Mouse (Mus musculus) hindbrain, postnatal 0 days (tissue): ENCODE measurements around the gene Cldn10. TPM values are rescaled to one million over a fixed set of nuclear protein-coding genes. Genes with fewer than 3 reads are reported as not detected.

Experiments used
- ATAC-seq: fragments of 200-750 bp; cut with Nextera tagmentation; 2 replicates; pipeline ENCODE4 v1.8.0; 2017; ENCODE audit warnings: mild to moderate bottlenecking, moderate TSS enrichment, moderate library complexity
- DNase-seq: peaks from one replicate; pipeline ENCODE4 v3.0.0-alpha.2; 2015; ENCODE audit warnings: low spot score
- H3K27ac ChIP-seq: fragments of 300-500 bp; sonication (generic); 2 replicates; pipeline ENCODE4 v1.5.1; 2014; ENCODE audit warnings: mild to moderate bottlenecking
- H3K27me3 ChIP-seq: fragments of 300-500 bp; sonication (generic); 2 replicates; pipeline ENCODE4 v1.6.1; 2014; ENCODE audit warnings: low read length, mixed read lengths; ENCODE audit not compliant: insufficient read depth
- H3K36me3 ChIP-seq: fragments of 300-500 bp; sonication (generic); 2 replicates; pipeline ENCODE4 v1.6.1; 2014; ENCODE audit warnings: low read length, mixed read lengths; ENCODE audit not compliant: insufficient read depth
- H3K4me1 ChIP-seq: fragments of 300-500 bp; sonication (generic); 2 replicates; pipeline ENCODE4 v1.6.1; 2014; ENCODE audit warnings: antibody characterized with exemption, low read length, mixed read lengths; ENCODE audit not compliant: insufficient read depth
- H3K4me2 ChIP-seq: fragments of 300-500 bp; sonication (generic); 2 replicates; pipeline ENCODE4 v1.6.1; 2014; ENCODE audit warnings: low read depth, mild to moderate bottlenecking, low read length, moderate library complexity, mixed read lengths
- H3K4me3 ChIP-seq: fragments of 300-500 bp; sonication (generic); 2 replicates; pipeline ENCODE4 v1.5.1; 2014; ENCODE audit warnings: low read length
- H3K9ac ChIP-seq: fragments of 300-500 bp; sonication (generic); replicated peaks from 2 replicates; pipeline ENCODE4 v1.6.1; 2014; ENCODE audit warnings: mild to moderate bottlenecking, low read length, moderate library complexity, mixed read lengths
- H3K9me3 ChIP-seq: fragments of 300-500 bp; sonication (generic); 2 replicates; pipeline ENCODE4 v1.6.1; 2016; ENCODE audit warnings: low read length, mixed read lengths
- CTCF ChIP-seq: IDR thresholded peaks from 2 replicates; pipeline ENCODE4 v1.5.1; 2016; ENCODE audit warnings: antibody characterized with exemption, control low read depth, low read depth
- WGBS: fragments of 180-500 bp; shearing (Covaris S2); extraction: QIAGEN DNeasy Blood & Tissue Kit; methylation state at CpG from one replicate; pipeline ENCODE4 v1.1.7; 2014; 5-methylcytosine and 5-hydroxymethylcytosine counted together
- polyA plus RNA-seq: library from polyadenylated mRNA; unstranded; fragments of >200 nt; fragmentation: Nextera tagmentation; extraction: Ambion mirVana; gene quantifications from 2 replicates; pipeline ENCODE4 v1.2.1, GENCODE M21; 2015
- total RNA-seq: library from RNA; depleted of rRNA; stranded (reverse); fragments of >200 nt; gene quantifications from 2 replicates; pipeline ENCODE4 v1.2.3, GENCODE M21; 2014

Cldn10 gene
- total and polyA plus RNA-seq, 2 experiments from 2014 or later = 10.0 to 27.4 TPM

GRCm38 (mm10) chr14:118868102-118868724, 80.5 kb downstream of the Cldn10 start:
- Histone ChIP-seq H3K4me1 (no peaks in the 10 kb centered on the region), H3K4me2 (0 out of 2 replicates have a peak overlapping the region, but pooled peaks have one; percentile 8), H3K27me3 (no peaks in the 10 kb centered on the region), H3K36me3 (no peaks in the 10 kb centered on the region), H3K9ac (no peak overlapping the region), H3K27ac (no peak overlapping the region), H3K9me3 (no peaks in the 10 kb centered on the region), H3K4me3 (no peak overlapping the region)
- peak; percentile 36 for DNase-seq
- peak; percentile 41; the same call in 1 of the 2 replicates for ATAC-seq
- 50% methylated on average over 13 of the region's 13 CpGs for WGBS
- no peak for TF ChIP-seq CTCF

GRCm38 (mm10) chr14:118869712-118870111, 82.0 kb downstream of the Cldn10 start:
- ATAC-seq (no peak), DNase-seq (no peak)
- Histone ChIP-seq H3K36me3 (peaks cover 6% of the 10 kb centered on the region; the same call in 1 of the 2 replicates), H3K9ac (no peak overlapping the region), H3K4me1 (no peaks in the 10 kb centered on the region), H3K27me3 (no peaks in the 10 kb centered on the region), H3K4me3 (no peak overlapping the region), H3K9me3 (no peaks in the 10 kb centered on the region), H3K27ac (no peak overlapping the region), H3K4me2 (no peak overlapping the region)
- no peak for TF ChIP-seq CTCF
- WGBS = 89% methylated on average over 6 of the region's 6 CpGs

- ATAC-seq = no peak
- no peak overlapping the region for H3K4me2 ChIP-seq
Observed at GRCm38 (mm10) chr14:118874126-118874525, 86.4 kb downstream of the Cldn10 start.

GRCm38 (mm10) chr14:118874786-118875415, 87.2 kb downstream of the Cldn10 start:
- Histone ChIP-seq H3K27me3 (no peaks in the 10 kb centered on the region), H3K9ac (no peak overlapping the region), H3K4me2 (no peak overlapping the region), H3K27ac (no peak overlapping the region), H3K4me3 (no peak overlapping the region), H3K9me3 (no peaks in the 10 kb centered on the region), H3K4me1 (no peaks in the 10 kb centered on the region), H3K36me3 (peaks cover 40% of the 10 kb centered on the region)
- DNase-seq = no peak
- TF ChIP-seq CTCF = no peak
- ATAC-seq = no peak
- WGBS = 83% methylated on average over 10 of the region's 10 CpGs

More at GRCm38 (mm10) chr14:118874126-118874525, 86.4 kb downstream of the Cldn10 start:
- Histone ChIP-seq H3K9ac (no peak overlapping the region), H3K4me3 (no peak overlapping the region), H3K27ac (no peak overlapping the region), H3K36me3 (peaks cover 35% of the 10 kb centered on the region), H3K9me3 (no peaks in the 10 kb centered on the region), H3K27me3 (no peaks in the 10 kb centered on the region), H3K4me1 (no peaks in the 10 kb centered on the region)
- TF ChIP-seq CTCF = no peak
- 92% methylated on average over 4 of the region's 4 CpGs for WGBS
- DNase-seq = no peak

- no peak overlapping the region for H3K9ac ChIP-seq
- DNase-seq (no peak), ATAC-seq (no peak)
- H3K4me1 ChIP-seq = no peaks in the 10 kb centered on the region
- no peak overlapping the region for H3K4me3 ChIP-seq
- H3K27ac ChIP-seq = no peak overlapping the region
- WGBS = 88% methylated on average over 11 of the region's 11 CpGs
- H3K4me2 ChIP-seq = no peak overlapping the region
- TF ChIP-seq CTCF = no peak
- H3K36me3 ChIP-seq = peaks cover 59% of the 10 kb centered on the region
- H3K9me3 ChIP-seq = no peaks in the 10 kb centered on the region
- no peaks in the 10 kb centered on the region for H3K27me3 ChIP-seq
Observed at GRCm38 (mm10) chr14:118878346-118878910, 90.7 kb downstream of the Cldn10 start.

GRCm38 (mm10) chr14:118880696-118881095, 93.0 kb downstream of the Cldn10 start:
- ATAC-seq (no peak), DNase-seq (no peak)
- no peak overlapping the region for H3K9ac ChIP-seq
- 77% methylated on average over 10 of the region's 10 CpGs for WGBS
- H3K4me3 ChIP-seq = no peak overlapping the region
- H3K4me1 ChIP-seq = no peaks in the 10 kb centered on the region
- peaks cover 56% of the 10 kb centered on the region for H3K36me3 ChIP-seq
- no peaks in the 10 kb centered on the region for H3K27me3 ChIP-seq
- no peak overlapping the region for H3K4me2 ChIP-seq
- no peak for TF ChIP-seq CTCF
- no peaks in the 10 kb centered on the region for H3K9me3 ChIP-seq
- no peak overlapping the region for H3K27ac ChIP-seq
